Mouse (Mus musculus): ENCODE results near the gene S1pr2. TPM values are rescaled to one million over a fixed set of nuclear protein-coding genes. Genes with fewer than 3 reads are reported as not detected.
A peak's percentile ranks its signal among the peaks of the same experiment; 100 is the strongest.
"Not testable (repeated sequence)": the region's sequence is repeated elsewhere in the genome, so short reads cannot be mapped to it uniquely, and the experiment has no call there.

The S1pr2 gene
- polyA plus RNA-seq, 1 experiment from 2014 or later = 10.3 TPM

GRCm38 (mm10) chr9:21002627-21003551 lies 26.3 kb upstream of the S1pr2 start, which contains the start of gene Mrpl4:
Mrpl4 (plus strand) TSS chr9:21002738.
- Histone ChIP-seq H3K4me3 (ENCODE audit: low read depth, low read length) (peak within 1 kb of the TSS; percentile 59), H3K4me2 (ENCODE audit: low read length) (peak within 1 kb of the TSS; percentile 87), H3K4me1 (ENCODE audit: control insufficient read depth, insufficient read depth, low read length) (peaks cover 9% of the 10 kb centered on the region), H3K36me3 (ENCODE audit: control insufficient read depth, insufficient read depth, low read length) (peaks cover 19% of the 10 kb centered on the region), H3K9ac (ENCODE audit: low read depth, low read length) (peak within 1 kb of the TSS; percentile 82), H3K27me3 (ENCODE audit: control insufficient read depth, insufficient read depth, low read depth, low read length) (no peaks in the 10 kb centered on the region), H3K9me3 (replicated peaks; ENCODE audit: control insufficient read depth, low read length, poor library complexity, severe bottlenecking) (no peaks in the 10 kb centered on the region), H3K27ac (ENCODE audit: low read length) (peak within 1 kb of the TSS; percentile 80)
- ATAC-seq = peak; percentile 92
- WGBS = under 1% methylated on average over 72 of the region's 72 CpGs

GRCm38 (mm10) chr9:21002270-21002626 lies 25.7 kb upstream of the S1pr2 start:
- peak overlapping the region; percentile 80 for H3K27ac ChIP-seq (ENCODE audit: low read length)
- H3K4me1 ChIP-seq (ENCODE audit: control insufficient read depth, insufficient read depth, low read length) = peaks cover 9% of the 10 kb centered on the region
- H3K4me2 ChIP-seq (ENCODE audit: low read length) = peak overlapping the region; percentile 87
- peaks cover 15% of the 10 kb centered on the region for H3K36me3 ChIP-seq (ENCODE audit: control insufficient read depth, insufficient read depth, low read length)
- WGBS = 13% methylated on average over 7 of the region's 7 CpGs
- peak overlapping the region; percentile 82 for H3K9ac ChIP-seq (ENCODE audit: low read depth, low read length)
- H3K27me3 ChIP-seq (ENCODE audit: control insufficient read depth, insufficient read depth, low read depth, low read length) = no peaks in the 10 kb centered on the region
- ATAC-seq = peak; percentile 44
- no peaks in the 10 kb centered on the region for H3K9me3 ChIP-seq (replicated peaks; ENCODE audit: control insufficient read depth, low read length, poor library complexity, severe bottlenecking)
- peak overlapping the region; percentile 59 for H3K4me3 ChIP-seq (ENCODE audit: low read depth, low read length)

- Histone ChIP-seq H3K9me3 (replicated peaks; ENCODE audit: control insufficient read depth, low read length, poor library complexity, severe bottlenecking) (no peaks in the 10 kb centered on the region), H3K27ac (ENCODE audit: low read length) (no peak overlapping the region), H3K4me3 (ENCODE audit: low read depth, low read length) (no peak overlapping the region), H3K4me2 (ENCODE audit: low read length) (no peak overlapping the region; the same call in 1 of the 2 replicates), H3K36me3 (ENCODE audit: control insufficient read depth, insufficient read depth, low read length) (peaks cover 11% of the 10 kb centered on the region), H3K27me3 (ENCODE audit: control insufficient read depth, insufficient read depth, low read depth, low read length) (no peaks in the 10 kb centered on the region), H3K9ac (ENCODE audit: low read depth, low read length) (no peak overlapping the region), H3K4me1 (ENCODE audit: control insufficient read depth, insufficient read depth, low read length) (peaks cover 9% of the 10 kb centered on the region)
- 77% methylated on average over 6 of the region's 6 CpGs for WGBS
- ATAC-seq = no peak
Measured at GRCm38 (mm10) chr9:21001651-21002200, 25.1 kb upstream of the S1pr2 start.

GRCm38 (mm10) chr9:21000811-21001210 lies 24.2 kb upstream of the S1pr2 start:
- Histone ChIP-seq H3K27me3 (ENCODE audit: control insufficient read depth, insufficient read depth, low read depth, low read length) (no peaks in the 10 kb centered on the region), H3K4me3 (ENCODE audit: low read depth, low read length) (no peak overlapping the region), H3K4me2 (ENCODE audit: low read length) (no peak overlapping the region), H3K4me1 (ENCODE audit: control insufficient read depth, insufficient read depth, low read length) (peaks cover 9% of the 10 kb centered on the region), H3K27ac (ENCODE audit: low read length) (no peak overlapping the region), H3K9me3 (replicated peaks; ENCODE audit: control insufficient read depth, low read length, poor library complexity, severe bottlenecking) (no peaks in the 10 kb centered on the region), H3K9ac (ENCODE audit: low read depth, low read length) (no peak overlapping the region), H3K36me3 (ENCODE audit: control insufficient read depth, insufficient read depth, low read length) (peaks cover 4% of the 10 kb centered on the region; the same call in 1 of the 2 replicates)
- ATAC-seq = no peak

- H3K4me2 ChIP-seq (ENCODE audit: low read length); H3K4me1 ChIP-seq (ENCODE audit: control insufficient read depth, insufficient read depth, low read length); H3K27ac ChIP-seq (ENCODE audit: low read length); H3K9ac ChIP-seq (ENCODE audit: low read depth, low read length); H3K4me3 ChIP-seq (ENCODE audit: low read depth, low read length); H3K36me3 ChIP-seq (ENCODE audit: control insufficient read depth, insufficient read depth, low read length); ATAC-seq; H3K9me3 ChIP-seq (replicated peaks; ENCODE audit: control insufficient read depth, low read length, poor library complexity, severe bottlenecking); H3K27me3 ChIP-seq (ENCODE audit: control insufficient read depth, insufficient read depth, low read depth, low read length): not testable (repeated sequence)
- 69% methylated on average over 1 of the region's 1 CpGs for WGBS
Measured at GRCm38 (mm10) chr9:20998337-20998736, 21.8 kb upstream of the S1pr2 start.

GRCm38 (mm10) chr9:20997065-20997464 lies 20.5 kb upstream of the S1pr2 start:
- H3K27me3 ChIP-seq (ENCODE audit: control insufficient read depth, insufficient read depth, low read depth, low read length) = no peaks in the 10 kb centered on the region
- H3K9ac ChIP-seq (ENCODE audit: low read depth, low read length) = no peak overlapping the region
- no peak overlapping the region for H3K4me2 ChIP-seq (ENCODE audit: low read length)
- WGBS = 90% methylated on average over 8 of the region's 8 CpGs
- no peak for ATAC-seq
- H3K4me1 ChIP-seq (ENCODE audit: control insufficient read depth, insufficient read depth, low read length) = no peaks in the 10 kb centered on the region
- H3K9me3 ChIP-seq (replicated peaks; ENCODE audit: control insufficient read depth, low read length, poor library complexity, severe bottlenecking) = no peaks in the 10 kb centered on the region
- no peak overlapping the region for H3K27ac ChIP-seq (ENCODE audit: low read length)
- no peaks in the 10 kb centered on the region for H3K36me3 ChIP-seq (ENCODE audit: control insufficient read depth, insufficient read depth, low read length)
- H3K4me3 ChIP-seq (ENCODE audit: low read depth, low read length) = no peak overlapping the region

GRCm38 (mm10) chr9:20995069-20995468 lies 18.5 kb upstream of the S1pr2 start:
- H3K4me2 ChIP-seq (ENCODE audit: low read length) = no peak overlapping the region
- no peak for ATAC-seq
- H3K9ac ChIP-seq (ENCODE audit: low read depth, low read length) = no peak overlapping the region
- H3K4me3 ChIP-seq (ENCODE audit: low read depth, low read length) = no peak overlapping the region
- no peak overlapping the region for H3K27ac ChIP-seq (ENCODE audit: low read length)
- peaks cover 4% of the 10 kb centered on the region for H3K4me1 ChIP-seq (ENCODE audit: control insufficient read depth, insufficient read depth, low read length)
- H3K36me3 ChIP-seq (ENCODE audit: control insufficient read depth, insufficient read depth, low read length) = no peaks in the 10 kb centered on the region
- 67% methylated on average over 3 of the region's 3 CpGs for WGBS
- H3K27me3 ChIP-seq (ENCODE audit: control insufficient read depth, insufficient read depth, low read depth, low read length) = no peaks in the 10 kb centered on the region
- no peaks in the 10 kb centered on the region for H3K9me3 ChIP-seq (replicated peaks; ENCODE audit: control insufficient read depth, low read length, poor library complexity, severe bottlenecking)

- no peaks in the 10 kb centered on the region for H3K36me3 ChIP-seq (ENCODE audit: control insufficient read depth, insufficient read depth, low read length)
- 60% methylated on average over 5 of the region's 5 CpGs for WGBS
- no peak overlapping the region for H3K9ac ChIP-seq (ENCODE audit: low read depth, low read length)
- no peak overlapping the region for H3K4me3 ChIP-seq (ENCODE audit: low read depth, low read length)
- no peaks in the 10 kb centered on the region for H3K9me3 ChIP-seq (replicated peaks; ENCODE audit: control insufficient read depth, low read length, poor library complexity, severe bottlenecking)
- no peaks in the 10 kb centered on the region; the same call in 1 of the 2 replicates for H3K27me3 ChIP-seq (ENCODE audit: control insufficient read depth, insufficient read depth, low read depth, low read length)
- no peak overlapping the region for H3K4me2 ChIP-seq (ENCODE audit: low read length)
- ATAC-seq = no peak
- H3K27ac ChIP-seq (ENCODE audit: low read length) = no peak overlapping the region
- peaks cover 4% of the 10 kb centered on the region for H3K4me1 ChIP-seq (ENCODE audit: control insufficient read depth, insufficient read depth, low read length)
Measured at GRCm38 (mm10) chr9:20993165-20993898, 16.8 kb upstream of the S1pr2 start.
